Mouse (Mus musculus): Measurements from ENCODE around the gene Ttc39b. TPM values are rescaled to one million over a fixed set of nuclear protein-coding genes. Genes with fewer than 3 reads are reported as not detected.

Ttc39b gene
- polyA plus RNA-seq, 1 experiment, result 6.2 TPM

DNA sequence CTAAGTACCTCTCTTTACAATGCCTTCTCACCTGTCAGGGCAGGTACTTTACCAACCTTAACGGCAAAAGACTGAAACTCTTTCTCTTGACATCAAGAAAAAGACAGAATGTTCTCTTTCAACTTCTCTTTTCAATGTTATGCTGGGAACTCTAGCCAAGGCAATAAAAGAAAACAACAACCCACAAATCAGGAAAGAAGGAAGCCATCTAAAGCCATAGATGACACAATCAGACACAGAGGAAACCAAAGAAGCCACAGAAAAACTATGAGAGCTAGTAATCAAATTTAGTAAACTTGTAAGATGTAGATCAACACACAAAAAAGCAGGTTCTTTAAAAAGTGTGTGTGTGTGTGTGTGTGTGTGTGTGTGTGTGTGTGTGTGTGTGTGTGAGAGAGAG is 15.3 kb upstream of the Ttc39b start:
- no peak for DNase-seq (ENCODE audit: low read depth)
- TF ChIP-seq POLR2A (IDR thresholded peaks at IDR 0.05; ENCODE audit: borderline replicate concordance, extremely low read depth, insufficient read depth, insufficient read length, poor library complexity, severe bottlenecking) (no peak), CTCF (IDR thresholded peaks at IDR 0.05; ENCODE audit: borderline replicate concordance, extremely low read depth, insufficient read depth, insufficient read length) (no peak)

- no peak for TF ChIP-seq POLR2A (IDR thresholded peaks at IDR 0.05; ENCODE audit: borderline replicate concordance, extremely low read depth, insufficient read depth, insufficient read length, poor library complexity, severe bottlenecking)
- no peak for TF ChIP-seq CTCF (IDR thresholded peaks at IDR 0.05; ENCODE audit: borderline replicate concordance, extremely low read depth, insufficient read depth, insufficient read length)
- DNase-seq (ENCODE audit: low read depth), result no peak
Observed at GRCm38 (mm10) chr4:83337717-83338116, 13.7 kb upstream of the Ttc39b start.

- TF ChIP-seq POLR2A (IDR thresholded peaks at IDR 0.05; ENCODE audit: borderline replicate concordance, extremely low read depth, insufficient read depth, insufficient read length, poor library complexity, severe bottlenecking) (no peak), CTCF (IDR thresholded peaks at IDR 0.05; ENCODE audit: borderline replicate concordance, extremely low read depth, insufficient read depth, insufficient read length) (no peak)
- no peak for DNase-seq (ENCODE audit: low read depth)
Observed at GRCm38 (mm10) chr4:83330369-83330768, 6.3 kb upstream of the Ttc39b start.

- DNase-seq (ENCODE audit: low read depth), result no peak
- TF ChIP-seq POLR2A (IDR thresholded peaks at IDR 0.05; ENCODE audit: borderline replicate concordance, extremely low read depth, insufficient read depth, insufficient read length, poor library complexity, severe bottlenecking) (no peak), CTCF (IDR thresholded peaks at IDR 0.05; ENCODE audit: borderline replicate concordance, extremely low read depth, insufficient read depth, insufficient read length) (no peak)
Observed at GRCm38 (mm10) chr4:83329615-83330014, 5.6 kb upstream of the Ttc39b start.

DNA sequence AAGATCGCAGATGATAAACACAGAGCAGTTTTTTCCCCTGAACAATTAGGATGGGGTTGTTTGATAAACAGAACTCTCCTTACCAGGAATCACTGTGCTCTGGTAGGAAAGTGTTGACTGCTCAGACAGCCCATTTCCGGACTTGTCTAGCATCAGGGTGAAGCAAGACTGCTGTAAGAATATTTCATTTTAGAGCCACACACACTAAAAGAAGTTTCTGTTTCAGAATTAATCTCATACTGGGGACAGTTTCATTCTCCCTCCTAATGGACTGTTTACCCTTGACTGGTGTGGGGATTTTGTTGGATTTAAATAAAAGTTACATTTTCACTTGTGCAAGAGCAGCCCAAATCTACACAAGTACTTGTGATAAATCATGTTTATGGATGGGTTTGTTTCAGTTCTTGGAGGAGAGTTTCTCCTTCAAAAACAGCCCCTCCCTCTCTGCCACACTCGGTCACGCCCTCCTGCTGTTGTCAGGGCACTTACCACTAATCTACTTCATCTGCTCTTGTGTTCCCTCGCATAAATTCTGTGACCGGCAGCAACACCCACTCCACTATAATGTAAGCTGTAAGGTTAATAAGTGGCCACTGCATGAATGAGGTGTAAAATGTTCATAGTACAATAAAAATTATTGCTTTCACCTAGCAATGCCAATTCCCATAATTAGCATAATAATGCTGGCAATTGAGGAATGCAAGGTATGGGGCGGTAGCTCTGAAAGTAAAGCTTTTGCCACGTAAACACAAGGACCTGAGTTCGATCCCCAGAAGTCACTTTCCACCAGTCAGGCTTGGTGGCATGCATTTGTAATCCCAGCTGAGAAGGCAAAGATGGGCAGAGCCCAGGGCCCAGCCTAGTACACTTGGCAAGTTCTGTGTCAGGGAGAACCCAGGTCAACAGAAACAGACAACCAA is 4.2 kb upstream of the Ttc39b start:
- TF ChIP-seq CTCF (IDR thresholded peaks at IDR 0.05; ENCODE audit: borderline replicate concordance, extremely low read depth, insufficient read depth, insufficient read length) (no peak), POLR2A (IDR thresholded peaks at IDR 0.05; ENCODE audit: borderline replicate concordance, extremely low read depth, insufficient read depth, insufficient read length, poor library complexity, severe bottlenecking) (no peak)
- no peak for DNase-seq (ENCODE audit: low read depth)

GRCm38 (mm10) chr4:83327526-83327925 is 3.5 kb upstream of the Ttc39b start:
- no peak for DNase-seq (ENCODE audit: low read depth)
- TF ChIP-seq CTCF (IDR thresholded peaks at IDR 0.05; ENCODE audit: borderline replicate concordance, extremely low read depth, insufficient read depth, insufficient read length) (no peak), POLR2A (IDR thresholded peaks at IDR 0.05; ENCODE audit: borderline replicate concordance, extremely low read depth, insufficient read depth, insufficient read length, poor library complexity, severe bottlenecking) (no peak)

DNA sequence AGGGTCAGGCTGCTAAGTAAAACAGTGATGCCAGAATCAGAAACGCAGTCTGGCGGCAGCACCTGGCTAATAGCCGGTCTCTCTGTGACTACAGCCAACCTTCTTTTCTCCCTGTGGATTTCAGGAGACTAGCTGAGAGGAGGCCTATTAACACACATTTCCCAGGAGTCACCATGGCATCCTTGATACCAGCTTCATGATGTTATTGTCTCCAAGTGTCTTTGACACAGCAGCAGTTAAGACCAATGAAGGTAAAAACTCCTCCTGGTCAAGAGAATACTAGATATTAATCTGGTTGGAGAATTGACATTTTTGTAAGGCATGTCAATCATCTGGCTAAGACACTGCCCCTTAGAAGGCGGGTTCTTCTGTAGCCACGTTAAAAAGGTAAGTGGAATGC is 1.3 kb upstream of the Ttc39b start:
- no peak for TF ChIP-seq POLR2A (IDR thresholded peaks at IDR 0.05; ENCODE audit: borderline replicate concordance, extremely low read depth, insufficient read depth, insufficient read length, poor library complexity, severe bottlenecking)
- no peak for TF ChIP-seq CTCF (IDR thresholded peaks at IDR 0.05; ENCODE audit: borderline replicate concordance, extremely low read depth, insufficient read depth, insufficient read length)

DNA sequence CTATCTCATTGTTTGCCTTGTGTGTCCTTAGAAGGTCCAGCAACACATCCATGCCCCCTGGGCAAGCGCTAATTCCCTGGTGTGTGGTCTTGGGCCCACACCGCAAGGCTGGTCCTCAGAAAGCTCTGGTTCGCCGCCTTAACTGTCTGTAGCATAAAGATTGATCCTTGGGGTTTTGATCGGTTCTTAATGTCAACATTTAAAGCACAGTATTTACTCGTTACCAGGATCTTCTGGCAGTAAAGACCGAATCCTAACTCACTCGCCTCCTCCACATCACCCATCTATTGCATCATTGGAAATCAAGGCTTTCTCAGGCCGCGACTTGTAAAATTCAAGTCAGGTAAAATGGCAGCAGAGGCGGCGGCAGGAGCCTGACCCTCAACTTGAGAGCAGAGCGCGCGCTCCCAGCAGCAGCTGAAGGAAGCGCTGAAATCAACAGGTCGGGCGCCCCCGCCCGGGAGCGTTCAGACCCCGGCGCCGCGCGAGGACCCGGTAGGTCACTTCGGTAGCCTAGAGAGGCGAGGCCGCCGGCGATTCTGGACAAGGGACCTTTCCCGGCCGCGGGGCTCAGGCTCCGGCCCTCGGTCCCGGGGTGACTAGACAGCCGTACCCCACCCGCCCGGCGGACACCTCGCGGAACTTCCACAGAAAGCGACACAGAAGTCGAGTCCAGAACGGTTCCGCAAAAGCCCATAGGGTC is 703 bp downstream of the Ttc39b start:
- no peak for TF ChIP-seq POLR2A (IDR thresholded peaks at IDR 0.05; ENCODE audit: borderline replicate concordance, extremely low read depth, insufficient read depth, insufficient read length, poor library complexity, severe bottlenecking)
- no peak for TF ChIP-seq CTCF (IDR thresholded peaks at IDR 0.05; ENCODE audit: borderline replicate concordance, extremely low read depth, insufficient read depth, insufficient read length)
- DNase-seq (ENCODE audit: low read depth), result peak; percentile 80

More for the DNA sequence above, 1.3 kb upstream of the Ttc39b start:
- no peak for DNase-seq (ENCODE audit: low read depth)

GRCm38 (mm10) chr4:83319736-83320135 is 4.3 kb downstream of the Ttc39b start:
- no peak for DNase-seq (ENCODE audit: low read depth)

DNA sequence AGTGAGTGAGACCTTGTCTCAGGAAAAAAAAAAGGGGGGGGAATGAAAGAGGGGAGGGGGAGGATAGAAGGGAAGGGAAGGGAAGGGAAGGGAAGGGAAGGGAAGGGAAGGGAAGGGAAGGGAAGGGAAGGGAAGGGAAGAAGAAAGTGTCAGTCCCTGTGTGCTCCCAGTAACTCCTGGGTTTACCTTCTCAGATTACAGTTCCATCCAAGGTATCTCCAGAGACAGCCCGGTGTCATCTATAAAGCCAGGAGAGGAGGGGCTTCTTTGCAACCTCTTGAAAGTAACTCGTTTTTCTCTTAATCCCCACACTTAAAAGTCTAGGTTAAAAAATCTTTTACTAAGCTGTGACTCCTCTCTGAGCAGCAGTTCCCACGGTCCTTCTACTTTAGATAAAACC is 5.3 kb downstream of the Ttc39b start:
- TF ChIP-seq CTCF (IDR thresholded peaks at IDR 0.05; ENCODE audit: borderline replicate concordance, extremely low read depth, insufficient read depth, insufficient read length) (no peak), POLR2A (IDR thresholded peaks at IDR 0.05; ENCODE audit: borderline replicate concordance, extremely low read depth, insufficient read depth, insufficient read length, poor library complexity, severe bottlenecking) (no peak)
- no peak for DNase-seq (ENCODE audit: low read depth)

More at GRCm38 (mm10) chr4:83319736-83320135, 4.3 kb downstream of the Ttc39b start:
- TF ChIP-seq POLR2A (IDR thresholded peaks at IDR 0.05; ENCODE audit: borderline replicate concordance, extremely low read depth, insufficient read depth, insufficient read length, poor library complexity, severe bottlenecking) (no peak), CTCF (IDR thresholded peaks at IDR 0.05; ENCODE audit: borderline replicate concordance, extremely low read depth, insufficient read depth, insufficient read length) (no peak)

DNA sequence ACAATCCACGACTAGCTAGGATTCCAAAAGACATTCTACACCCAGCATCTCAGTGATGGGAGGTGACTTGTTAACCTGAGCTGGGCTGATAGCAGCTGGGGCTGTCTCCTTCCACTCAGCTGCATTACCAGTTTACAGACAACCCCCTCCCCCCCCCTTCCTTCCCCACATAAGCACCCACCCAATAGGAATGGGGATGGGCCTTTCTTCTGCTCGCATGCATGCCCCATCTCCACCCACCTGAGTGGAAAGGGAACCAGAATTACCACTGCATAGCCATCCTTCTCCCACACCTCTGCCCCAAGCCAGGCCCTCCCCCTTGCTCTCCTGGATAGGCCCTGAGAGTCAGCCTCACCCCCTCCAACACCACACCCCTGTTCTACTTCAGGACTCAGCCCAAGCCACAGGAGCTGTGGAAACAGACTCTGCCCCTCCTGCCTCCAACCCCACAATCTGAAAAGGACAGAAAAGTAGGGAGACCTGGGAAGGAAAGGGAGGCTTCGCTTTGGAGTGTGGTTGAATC is 6.2 kb downstream of the Ttc39b start:
- TF ChIP-seq CTCF (IDR thresholded peaks at IDR 0.05; ENCODE audit: borderline replicate concordance, extremely low read depth, insufficient read depth, insufficient read length), result no peak
- no peak for TF ChIP-seq POLR2A (IDR thresholded peaks at IDR 0.05; ENCODE audit: borderline replicate concordance, extremely low read depth, insufficient read depth, insufficient read length, poor library complexity, severe bottlenecking)
- no peak for DNase-seq (ENCODE audit: low read depth)
